Mouse (Mus musculus): ENCODE data around the gene Sergef. TPM values are rescaled to one million over a fixed set of nuclear protein-coding genes. Genes with fewer than 3 reads are reported as not detected.
"Not testable (repeated sequence)": the region's sequence is repeated elsewhere in the genome, so short reads cannot be mapped to it uniquely, and the experiment has no call there.

Sergef gene
- 5.4 and 5.7 TPM in 2 replicates for total RNA-seq (2012; rRNA removed)

GRCm38 (mm10) chr7:46639692-46640031, at the start of gene Sergef:
Gene Sergef, minus strand, starts transcription at chr7:46639807.
- peak; percentile 86 for DNase-seq (ENCODE audit: low read depth, low spot score)
- peak within 1 kb of the TSS; percentile 82 to 92 for H3K4me3 ChIP-seq (ENCODE audit: insufficient read depth in 1 of 2, low read depth in 1 of 2, low read length in 2 of 2, poor library complexity in 1 of 2, severe bottlenecking in 1 of 2)
- TF ChIP-seq ZNF384 (IDR thresholded peaks at IDR 0.05; ENCODE audit: low read depth, low read length) (no peak), MAFK (IDR thresholded peaks at IDR 0.05; ENCODE audit: insufficient read depth, low read depth, low read length) (no peak), CHD2 (IDR thresholded peaks at IDR 0.05; ENCODE audit: low read depth, low read length) (no peak), ZC3H11A (IDR thresholded peaks at IDR 0.05; ENCODE audit: borderline replicate concordance, low read depth, low read length) (no peak), HCFC1 (IDR thresholded peaks at IDR 0.05; ENCODE audit: borderline replicate concordance, insufficient read depth, low read length) (no peak; the same call in 1 of the 2 replicates)
- no peaks in the 10 kb centered on the region for H3K36me3 ChIP-seq (ENCODE audit: control insufficient read depth, insufficient read depth, low read length, poor library complexity, severe bottlenecking)
- H3K27ac ChIP-seq (ENCODE audit: insufficient read depth, low read depth, low read length, poor library complexity, severe bottlenecking), result no peak within 1 kb of the TSS
- H3K9me3 ChIP-seq (ENCODE audit: control insufficient read depth, insufficient read depth, low read depth, low read length), result no peaks in the 10 kb centered on the region
- H3K4me1 ChIP-seq (ENCODE audit: control insufficient read depth in 2 of 2, insufficient read depth in 2 of 2, low read length in 2 of 2, poor library complexity in 1 of 2), result peaks cover 0 to 2% of the 10 kb centered on the region in 2 experiments; a peak in 1 of 4 replicates
- in situ Hi-C loops (cut with MboI; ENCODE audit: low sequenced_read_pairs in 2 of 2, unreplicated experiment in 2 of 2), result no loop called here
- peak within 1 kb of the TSS; percentile 84 for H3K9ac ChIP-seq (ENCODE audit: insufficient read depth, low read depth, low read length, poor library complexity, severe bottlenecking)

GRCm38 (mm10) chr7:46686827-46687226, 47.2 kb upstream of the Sergef start:
- Histone ChIP-seq H3K9me3 (ENCODE audit: control insufficient read depth, insufficient read depth, low read depth, low read length) (no peaks in the 10 kb centered on the region), H3K9ac (ENCODE audit: insufficient read depth, low read depth, low read length, poor library complexity, severe bottlenecking) (no peak overlapping the region), H3K4me3 (ENCODE audit: insufficient read depth in 1 of 2, low read depth in 1 of 2, low read length in 2 of 2, poor library complexity in 1 of 2, severe bottlenecking in 1 of 2) (no peak overlapping the region), H3K27ac (ENCODE audit: insufficient read depth, low read depth, low read length, poor library complexity, severe bottlenecking) (no peak overlapping the region), H3K4me1 (ENCODE audit: control insufficient read depth in 2 of 2, insufficient read depth in 2 of 2, low read length in 2 of 2, poor library complexity in 1 of 2) (peaks cover 0 to 4% of the 10 kb centered on the region in 2 experiments; a peak in 2 of 4 replicates), H3K36me3 (ENCODE audit: control insufficient read depth, insufficient read depth, low read length, poor library complexity, severe bottlenecking) (peaks cover 5% of the 10 kb centered on the region)
- no peak for TF ChIP-seq MAFK (IDR thresholded peaks at IDR 0.05; ENCODE audit: insufficient read depth, low read depth, low read length)
- TF ChIP-seq CHD2 (IDR thresholded peaks at IDR 0.05; ENCODE audit: low read depth, low read length), result no peak
- TF ChIP-seq ZC3H11A (IDR thresholded peaks at IDR 0.05; ENCODE audit: borderline replicate concordance, low read depth, low read length), result no peak
- no peak for TF ChIP-seq ZNF384 (IDR thresholded peaks at IDR 0.05; ENCODE audit: low read depth, low read length)
- no peak for TF ChIP-seq HCFC1 (IDR thresholded peaks at IDR 0.05; ENCODE audit: borderline replicate concordance, insufficient read depth, low read length)
- no peak for DNase-seq (ENCODE audit: low read depth, low spot score)
- in situ Hi-C loops (cut with MboI; ENCODE audit: low sequenced_read_pairs in 2 of 2, unreplicated experiment in 2 of 2), result no loop called here

DNA sequence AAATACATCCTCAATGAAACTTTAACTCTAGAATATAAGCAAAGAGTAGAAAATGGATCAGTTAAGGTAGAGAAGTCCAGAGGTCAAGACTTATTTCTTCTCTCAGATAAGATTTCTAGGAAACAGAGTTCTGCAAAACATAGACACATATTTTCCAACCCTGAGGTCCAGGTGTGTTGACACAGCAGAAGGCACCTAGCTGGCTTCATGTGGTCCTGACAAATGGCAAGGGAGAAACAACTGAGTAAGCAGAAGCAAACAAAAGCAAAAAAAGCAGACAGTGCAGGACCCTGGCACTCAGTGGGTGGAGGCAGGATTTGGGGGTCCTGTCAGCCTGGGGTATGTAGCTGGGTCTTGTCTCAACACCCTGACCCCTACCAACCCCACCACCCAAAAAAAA, 41.1 kb upstream of the Sergef start:
- Histone ChIP-seq H3K27ac (ENCODE audit: insufficient read depth, low read depth, low read length, poor library complexity, severe bottlenecking) (no peak overlapping the region), H3K9ac (ENCODE audit: insufficient read depth, low read depth, low read length, poor library complexity, severe bottlenecking) (no peak overlapping the region), H3K9me3 (ENCODE audit: control insufficient read depth, insufficient read depth, low read depth, low read length) (no peaks in the 10 kb centered on the region), H3K4me1 (ENCODE audit: control insufficient read depth in 2 of 2, insufficient read depth in 2 of 2, low read length in 2 of 2, poor library complexity in 1 of 2) (no peaks in the 10 kb centered on the region), H3K36me3 (ENCODE audit: control insufficient read depth, insufficient read depth, low read length, poor library complexity, severe bottlenecking) (no peaks in the 10 kb centered on the region), H3K4me3 (ENCODE audit: insufficient read depth in 1 of 2, low read depth in 1 of 2, low read length in 2 of 2, poor library complexity in 1 of 2, severe bottlenecking in 1 of 2) (no peak overlapping the region)
- no peak for TF ChIP-seq MAFK (IDR thresholded peaks at IDR 0.05; ENCODE audit: insufficient read depth, low read depth, low read length)
- TF ChIP-seq ZNF384 (IDR thresholded peaks at IDR 0.05; ENCODE audit: low read depth, low read length), result no peak
- no peak for TF ChIP-seq CHD2 (IDR thresholded peaks at IDR 0.05; ENCODE audit: low read depth, low read length)
- no peak for TF ChIP-seq ZC3H11A (IDR thresholded peaks at IDR 0.05; ENCODE audit: borderline replicate concordance, low read depth, low read length)
- no peak for TF ChIP-seq HCFC1 (IDR thresholded peaks at IDR 0.05; ENCODE audit: borderline replicate concordance, insufficient read depth, low read length)
- no peak for DNase-seq (ENCODE audit: low read depth, low spot score)
- in situ Hi-C loops (cut with MboI; ENCODE audit: low sequenced_read_pairs in 2 of 2, unreplicated experiment in 2 of 2), result no loop called here

DNA sequence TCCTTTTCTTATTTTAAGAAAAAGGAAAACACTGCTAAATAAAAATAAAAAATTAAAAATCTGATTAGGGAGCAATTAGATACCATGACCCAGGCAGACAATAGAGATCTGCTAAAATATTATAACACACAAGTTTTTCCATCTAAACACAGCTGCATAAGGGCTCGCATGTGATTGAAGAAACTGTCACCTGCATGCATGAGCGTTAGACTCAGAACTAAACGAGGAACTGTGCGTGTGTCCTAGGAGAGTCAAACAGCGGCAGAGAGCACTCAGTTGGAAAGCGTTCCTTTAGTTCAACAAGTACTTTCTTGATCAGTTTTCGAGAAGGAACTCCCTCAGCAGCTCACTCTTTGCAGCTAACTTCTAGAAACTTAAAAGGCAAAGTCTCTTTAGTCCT, 39.4 kb upstream of the Sergef start:
- H3K9me3 ChIP-seq (ENCODE audit: control insufficient read depth, insufficient read depth, low read depth, low read length); H3K36me3 ChIP-seq (ENCODE audit: control insufficient read depth, insufficient read depth, low read length, poor library complexity, severe bottlenecking); in situ Hi-C loops (cut with MboI; ENCODE audit: low sequenced_read_pairs in 2 of 2, unreplicated experiment in 2 of 2); H3K4me3 ChIP-seq (ENCODE audit: insufficient read depth in 1 of 2, low read depth in 1 of 2, low read length in 2 of 2, poor library complexity in 1 of 2, severe bottlenecking in 1 of 2); H3K27ac ChIP-seq (ENCODE audit: insufficient read depth, low read depth, low read length, poor library complexity, severe bottlenecking); H3K9ac ChIP-seq (ENCODE audit: insufficient read depth, low read depth, low read length, poor library complexity, severe bottlenecking); DNase-seq (ENCODE audit: low read depth, low spot score); H3K4me1 ChIP-seq (ENCODE audit: control insufficient read depth in 2 of 2, insufficient read depth in 2 of 2, low read length in 2 of 2, poor library complexity in 1 of 2): not testable (repeated sequence)

DNA sequence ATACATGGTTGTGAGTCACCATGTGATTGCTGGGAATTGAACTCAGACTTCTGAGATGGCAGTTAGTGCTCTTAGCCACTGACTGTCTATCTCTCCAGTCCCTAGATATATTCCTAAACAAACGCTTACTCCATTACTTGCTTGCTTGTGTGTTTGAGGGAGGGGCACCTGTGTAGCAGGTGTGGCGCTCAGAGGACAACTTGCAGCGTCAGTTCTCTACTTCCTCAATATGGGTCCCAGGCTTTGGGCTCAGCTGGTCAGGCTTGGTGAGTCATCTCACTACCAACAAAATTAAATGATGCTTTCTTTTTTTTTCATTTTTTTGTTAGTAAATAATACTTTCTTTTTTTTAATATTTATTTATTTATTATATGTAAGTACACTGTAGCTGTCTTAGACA, 38.8 kb upstream of the Sergef start:
- no peak overlapping the region for H3K4me3 ChIP-seq (ENCODE audit: insufficient read depth in 1 of 2, low read depth in 1 of 2, low read length in 2 of 2, poor library complexity in 1 of 2, severe bottlenecking in 1 of 2)
- no peak overlapping the region for H3K9ac ChIP-seq (ENCODE audit: insufficient read depth, low read depth, low read length, poor library complexity, severe bottlenecking)
- H3K27ac ChIP-seq (ENCODE audit: insufficient read depth, low read depth, low read length, poor library complexity, severe bottlenecking), result no peak overlapping the region
- TF ChIP-seq CHD2 (IDR thresholded peaks at IDR 0.05; ENCODE audit: low read depth, low read length), result no peak
- TF ChIP-seq ZC3H11A (IDR thresholded peaks at IDR 0.05; ENCODE audit: borderline replicate concordance, low read depth, low read length), result no peak
- TF ChIP-seq HCFC1 (IDR thresholded peaks at IDR 0.05; ENCODE audit: borderline replicate concordance, insufficient read depth, low read length), result no peak
- TF ChIP-seq MAFK (IDR thresholded peaks at IDR 0.05; ENCODE audit: insufficient read depth, low read depth, low read length), result no peak
- TF ChIP-seq ZNF384 (IDR thresholded peaks at IDR 0.05; ENCODE audit: low read depth, low read length), result no peak
- DNase-seq (ENCODE audit: low read depth, low spot score), result no peak
- H3K9me3 ChIP-seq (ENCODE audit: control insufficient read depth, insufficient read depth, low read depth, low read length), result no peaks in the 10 kb centered on the region
- no peaks in the 10 kb centered on the region for H3K36me3 ChIP-seq (ENCODE audit: control insufficient read depth, insufficient read depth, low read length, poor library complexity, severe bottlenecking)
- no peaks in the 10 kb centered on the region for H3K4me1 ChIP-seq (ENCODE audit: control insufficient read depth in 2 of 2, insufficient read depth in 2 of 2, low read length in 2 of 2, poor library complexity in 1 of 2)
- in situ Hi-C loops (cut with MboI; ENCODE audit: low sequenced_read_pairs in 2 of 2, unreplicated experiment in 2 of 2), result no loop called here

All from ES-E14 (cell line).